Mouse (Mus musculus) layer of hippocampus, adult 6 months (tissue): Measurements from ENCODE around the gene Zfp593. TPM values are rescaled to one million over a fixed set of nuclear protein-coding genes. Genes with fewer than 3 reads are reported as not detected.

Source experiments
- long read RNA-seq, 2 experiments: library from polyadenylated mRNA; unstranded; transcript quantifications; one replicate each; pipeline ENCODE4 v2.0.0; 2019 to 2020
- polyA plus RNA-seq: library from polyadenylated mRNA; unstranded; fragments of <200 nt; fragmentation: Nextera tagmentation; gene quantifications from 2 replicates; pipeline ENCODE4 v1.2.3, GENCODE M21; 2021

Zfp593 gene
- 13.4 and 14.4 TPM in 2 replicates for polyA plus RNA-seq
- long read RNA-seq, experiment 1, transcript Zfp593-201 (3 exons, 1,994 nt): major isoform, 30 of 33 reads
- long read RNA-seq, experiment 1, partial matches to known transcripts: 0 of 33 reads
- long read RNA-seq, experiment 1, other reads (novel, unspliced or antisense): 3 of 33 reads
- long read RNA-seq, experiment 2, transcript Zfp593-201 (3 exons, 1,994 nt): major isoform, 69 of 74 reads
- long read RNA-seq, experiment 2, partial matches to known transcripts: 2 of 74 reads
- long read RNA-seq, experiment 2, other reads (novel, unspliced or antisense): 2 of 74 reads

GRCm38 (mm10) chr4:134245148-134245843 is at the start of gene Zfp593:
Gene Zfp593, minus strand, starts transcription at chr4:134245592.

DNA sequence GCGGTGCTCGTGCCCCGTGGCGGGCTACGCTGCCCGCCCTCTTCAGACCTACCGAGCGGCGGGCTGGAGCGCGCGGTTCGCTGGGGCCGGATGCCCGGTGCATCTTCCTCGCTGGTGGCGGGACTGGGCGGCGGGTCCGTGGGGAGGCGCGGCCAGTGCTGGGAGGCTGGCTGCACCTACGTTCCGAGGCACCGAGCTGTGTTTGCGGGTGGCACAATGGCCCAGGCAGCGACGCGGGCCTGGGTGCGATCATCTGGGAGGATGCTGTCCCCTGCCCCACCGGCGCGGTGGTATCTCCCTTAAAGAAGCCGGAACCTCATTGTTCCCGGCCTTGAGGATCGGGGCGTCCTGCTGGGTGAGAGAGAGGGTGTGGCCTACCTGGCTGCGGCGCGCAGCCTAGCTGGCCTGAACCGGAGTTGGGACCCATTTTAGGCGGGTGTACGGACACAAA is 42.2 kb upstream of the Zfp593 start, which contains the start of gene Pdik1l:
Gene Pdik1l (minus strand): TSS at position 321 of the 451 bp plus-strand sequence.

DNA sequence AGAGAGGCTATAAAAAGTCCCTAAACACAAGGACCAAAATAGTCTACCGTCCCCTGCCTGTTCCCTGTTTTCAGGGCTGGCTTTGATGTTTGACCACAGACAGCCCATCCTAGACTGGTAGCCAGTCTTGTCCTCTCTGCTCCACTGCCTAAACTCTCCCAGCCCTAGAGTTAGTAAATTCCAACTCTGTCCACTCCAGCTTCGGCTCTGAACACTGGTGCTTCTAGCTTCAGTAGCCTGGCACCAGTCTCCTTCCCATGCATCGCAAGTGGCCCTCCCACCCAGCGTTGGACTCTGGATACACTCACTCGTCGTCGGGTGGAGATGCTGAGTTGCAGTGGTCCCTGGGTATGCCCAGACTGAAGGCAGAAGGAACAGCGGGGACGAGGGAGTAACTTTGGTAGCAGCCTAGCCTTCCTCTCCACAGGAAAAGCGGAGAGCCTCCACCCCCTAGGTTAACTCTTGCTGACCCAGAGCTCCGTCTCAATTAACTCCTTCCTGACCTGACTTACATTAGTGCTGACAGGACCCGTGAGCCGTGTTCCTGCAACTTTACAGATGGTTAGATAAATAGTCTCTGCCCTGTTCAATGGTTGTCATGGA is 8.4 kb upstream of the Zfp593 start, which contains the start of gene Grrp1:
Gene Grrp1 (minus strand): TSS at position 385 of the 603 bp plus-strand sequence.

DNA sequence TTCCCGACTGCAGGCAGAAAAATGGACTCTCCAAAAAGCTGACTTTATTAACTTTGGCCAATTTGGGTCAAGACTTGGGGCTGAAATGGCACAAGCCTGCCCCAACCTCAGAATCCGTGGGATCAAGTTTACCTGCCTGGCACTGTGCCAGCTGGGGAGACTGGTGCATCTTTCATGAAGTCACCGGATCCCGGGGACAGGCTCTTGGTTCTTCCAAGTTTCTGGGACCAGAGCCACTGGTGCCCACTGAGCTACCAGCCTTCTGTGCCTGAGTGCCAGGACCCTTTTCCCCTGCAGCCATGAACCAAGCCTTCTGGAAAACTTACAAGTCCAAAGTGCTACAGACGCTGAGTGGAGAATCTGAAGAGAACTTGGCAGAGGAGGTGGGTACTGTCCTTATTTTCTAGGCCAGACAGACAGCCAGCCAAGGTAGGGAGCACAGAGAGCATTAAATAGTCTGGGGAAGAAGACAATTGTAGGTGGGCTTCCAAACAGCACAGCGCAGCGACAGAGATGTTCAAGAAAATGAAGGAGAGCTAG is 1.4 kb upstream of the Zfp593 start, which contains the start of gene Gm30191:
Gene Gm30191 (plus strand): TSS at position 217 of the 540 bp plus-strand sequence.

DNA sequence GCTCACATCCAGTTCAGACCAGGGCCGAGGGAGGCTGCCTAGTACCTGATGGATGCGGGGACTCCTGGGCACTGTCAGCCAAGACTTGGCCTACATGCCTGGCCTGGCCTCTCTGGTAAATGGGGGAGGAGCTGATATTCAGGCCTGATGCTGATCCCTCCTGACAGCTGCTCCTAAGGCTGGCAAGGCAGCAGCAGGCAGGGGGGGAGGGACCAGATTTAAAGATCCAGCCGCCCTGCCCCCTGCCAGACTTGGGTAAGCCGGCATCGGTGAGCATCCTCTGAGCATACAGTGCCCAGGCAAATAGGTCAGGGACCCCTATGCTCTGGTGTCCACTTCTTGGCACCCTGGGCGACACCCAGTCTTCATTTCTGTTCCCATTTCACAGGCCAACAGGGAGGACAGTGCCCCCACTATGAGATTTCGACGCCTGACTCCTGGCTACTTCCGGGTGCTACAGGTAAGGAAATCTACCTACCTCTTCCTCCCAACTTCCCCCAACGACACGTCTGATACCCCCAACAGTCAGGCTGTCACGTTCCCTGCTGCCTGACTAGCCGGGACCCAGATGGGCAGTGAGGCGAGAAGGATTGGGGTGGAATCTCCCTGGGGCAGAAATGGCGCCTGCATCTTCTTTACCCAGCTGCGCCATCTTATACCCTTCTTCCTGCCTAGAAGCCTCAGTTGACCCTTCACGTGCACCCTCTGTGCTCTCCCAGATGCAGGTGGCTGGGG is 1.7 kb downstream of the Zfp593 start, which contains the start of gene E130218I03Rik:
Gene E130218I03Rik (plus strand): TSS at position 147 of the 735 bp plus-strand sequence.

DNA sequence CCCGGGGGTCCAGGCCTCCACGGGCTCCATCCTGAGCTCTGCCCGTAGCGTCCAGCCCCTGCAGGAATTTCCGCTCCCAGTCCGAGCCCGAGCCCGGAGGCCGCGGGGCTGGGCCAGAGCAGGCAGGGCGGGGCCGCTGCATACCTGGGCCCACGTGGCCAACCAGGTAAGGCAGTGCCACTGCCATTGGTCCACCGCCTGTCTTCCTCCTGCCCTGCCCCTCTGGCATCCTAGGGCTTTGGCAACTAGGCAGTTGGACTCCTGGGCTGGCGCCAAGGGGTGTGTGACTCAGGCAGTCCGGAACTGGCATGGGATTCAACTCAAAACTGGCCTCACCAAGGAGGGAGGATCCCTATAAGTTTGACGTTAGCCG is 7.1 kb downstream of the Zfp593 start, which contains the start of gene Cnksr1:
Gene Cnksr1 (minus strand): TSS at position 121 of the 373 bp plus-strand sequence.

GRCm38 (mm10) chr4:134227194-134227593 is 18.2 kb downstream of the Zfp593 start, which contains the start of gene Catsper4:
Gene Catsper4, minus strand, starts transcription at chr4:134227383.

GRCm38 (mm10) chr4:134202904-134203303 is 42.5 kb downstream of the Zfp593 start, which contains the start of gene Gm7534:
Gene Gm7534, minus strand, starts transcription at chr4:134203004.

Other genes starting within 250 kb of the Zfp593 start
- gene Dhdds, start 244.7 kb downstream of the Zfp593 start, polyA plus RNA-seq: 41.2 and 47.7 TPM in 2 replicates
- not detected in 2 replicates for gene Lin28a, start 226.8 kb downstream of the Zfp593 start, polyA plus RNA-seq
- gene Zfp683, start 191.8 kb downstream of the Zfp593 start, polyA plus RNA-seq: not detected in 2 replicates
- 1.3 and 2.4 TPM in 2 replicates for gene Crybg2, start 184.8 kb downstream of the Zfp593 start, polyA plus RNA-seq
- gene Cd52, start 150.5 kb downstream of the Zfp593 start, polyA plus RNA-seq: 11.8 and 18.3 TPM in 2 replicates
- 9.2 and 13.8 TPM in 2 replicates for gene Ubxn11, start 143.0 kb downstream of the Zfp593 start, polyA plus RNA-seq
- 819 and 825 TPM in 2 replicates for gene Sh3bgrl3, start 116.8 kb downstream of the Zfp593 start, polyA plus RNA-seq
- 10.9 and 14.8 TPM in 2 replicates for gene Cep85, start 58.5 kb downstream of the Zfp593 start, polyA plus RNA-seq
- gene Gm7534, start 42.6 kb downstream of the Zfp593 start, polyA plus RNA-seq: not detected in 2 replicates
- gene Catsper4, start 18.2 kb downstream of the Zfp593 start, polyA plus RNA-seq: not detected in 2 replicates
- 0.19 TPM in 1 of 2 replicates, not detected in the other for gene Cnksr1, start 7.2 kb downstream of the Zfp593 start, polyA plus RNA-seq
- gene E130218I03Rik, start 1.9 kb downstream of the Zfp593 start, polyA plus RNA-seq: 0.35 and 0.53 TPM in 2 replicates
- 0.33 and 0.40 TPM in 2 replicates for gene Gm30191, start 1.3 kb upstream of the Zfp593 start, polyA plus RNA-seq
- gene Grrp1, start 8.5 kb upstream of the Zfp593 start, polyA plus RNA-seq: 4.4 and 5.2 TPM in 2 replicates
- 9.1 and 11.3 TPM in 2 replicates for gene Pdik1l, start 42.3 kb upstream of the Zfp593 start, polyA plus RNA-seq
- gene Trim63, start 69.5 kb upstream of the Zfp593 start, polyA plus RNA-seq: not detected in 2 replicates
- gene Slc30a2, start 97.6 kb upstream of the Zfp593 start, polyA plus RNA-seq: 0.45 TPM in 2 replicates
- gene Extl1, start 138.3 kb upstream of the Zfp593 start, polyA plus RNA-seq: 21.7 and 23.6 TPM in 2 replicates
- 2.6 and 3.9 TPM in 2 replicates for gene Pafah2, start 150.7 kb upstream of the Zfp593 start, polyA plus RNA-seq
- 302 and 340 TPM in 2 replicates for gene Stmn1, start 222.7 kb upstream of the Zfp593 start, polyA plus RNA-seq